Mouse (Mus musculus) ES-E14 (cell line): ENCODE results near the gene Herc2. TPM values are rescaled to one million over a fixed set of nuclear protein-coding genes. Genes with fewer than 3 reads are reported as not detected.
A peak's percentile ranks its signal among the peaks of the same experiment; 100 is the strongest.

Source experiments
- DNase-seq: peaks from one replicate; pipeline ENCODE4 v3.0.0-alpha.2; 2013; ENCODE audit warnings: low read depth, low spot score
- H3K27ac ChIP-seq: 2 replicates; pipeline ENCODE4 v1.5.1; 2012; ENCODE audit warnings: low read depth, mild to moderate bottlenecking, low read length, moderate library complexity, mixed read lengths; ENCODE audit not compliant: poor library complexity, insufficient read depth, severe bottlenecking
- H3K36me3 ChIP-seq: 2 replicates; pipeline ENCODE4 v1.6.1; 2012; ENCODE audit warnings: mild to moderate bottlenecking, low read length, moderate library complexity, mixed read lengths; ENCODE audit not compliant: control insufficient read depth, poor library complexity, insufficient read depth, severe bottlenecking
- H3K4me1 ChIP-seq, 2 experiments: fragments of 150-350 bp in 1 of 2; sonication (generic) in 1 of 2; 2 replicates each; pipeline ENCODE4 v1.6.1; 2012; ENCODE audit warnings: low read length in 2 of 2, mild to moderate bottlenecking in 1 of 2, mixed read lengths in 1 of 2; ENCODE audit not compliant: control insufficient read depth in 2 of 2, insufficient read depth in 2 of 2, poor library complexity in 1 of 2
- H3K4me3 ChIP-seq, 2 experiments: fragments of 150-350 bp in 1 of 2; sonication (generic) in 1 of 2; 2 replicates each; pipeline ENCODE4 v1.5.1; 2012; ENCODE audit warnings: low read length in 2 of 2, low read depth in 1 of 2, mild to moderate bottlenecking in 1 of 2, mixed read lengths in 1 of 2; ENCODE audit not compliant: insufficient read depth in 1 of 2, poor library complexity in 1 of 2, severe bottlenecking in 1 of 2
- H3K9ac ChIP-seq: 2 replicates; pipeline ENCODE4 v1.6.1; 2012; ENCODE audit warnings: low read depth, mild to moderate bottlenecking, low read length, mixed read lengths; ENCODE audit not compliant: poor library complexity, insufficient read depth, severe bottlenecking
- H3K9me3 ChIP-seq: fragments of 150-350 bp; sonication (generic); 2 replicates; pipeline ENCODE4 v1.6.1; 2012; ENCODE audit warnings: low read depth, mild to moderate bottlenecking, low read length; ENCODE audit not compliant: control insufficient read depth, insufficient read depth
- CHD2 ChIP-seq: IDR thresholded peaks from 2 replicates; pipeline ENCODE4 v1.6.1; 2014; ENCODE audit warnings: mild to moderate bottlenecking, low read depth, low read length, inconsistent platforms
- HCFC1 ChIP-seq: IDR thresholded peaks from 2 replicates; pipeline ENCODE4 v1.6.1; 2012; ENCODE audit warnings: low read length, inconsistent platforms, borderline replicate concordance; ENCODE audit not compliant: insufficient read depth
- MAFK ChIP-seq: IDR thresholded peaks from 2 replicates; pipeline ENCODE4 v1.6.1; 2014; ENCODE audit warnings: mild to moderate bottlenecking, low read depth, low read length, inconsistent platforms; ENCODE audit not compliant: insufficient read depth
- ZC3H11A ChIP-seq: IDR thresholded peaks from 2 replicates; pipeline ENCODE4 v1.6.1; 2012; ENCODE audit warnings: low read depth, mild to moderate bottlenecking, inconsistent platforms, low read length, borderline replicate concordance
- ZNF384 ChIP-seq: IDR thresholded peaks from 2 replicates; pipeline ENCODE4 v1.6.1; 2012; ENCODE audit warnings: low read depth, low read length, inconsistent platforms
- in situ Hi-C, 2 experiments: fragments of 600-800 bp; cut with MboI; formaldehyde crosslinking; loops; one replicate each; pipeline ENCODE4 v1.15.1; 2025; ENCODE audit warnings: low sequenced_read_pairs in 2 of 2, inconsistent platforms in 1 of 2; ENCODE audit not compliant: unreplicated experiment in 2 of 2
- total RNA-seq: library from RNA; depleted of rRNA; stranded (reverse); fragments of 300-350 nt; gene quantifications from 2 replicates; pipeline ENCODE4 v1.2.3, GENCODE M21; 2012

The Herc2 gene
- total RNA-seq, 1 experiment = 32.7 TPM

DNA sequence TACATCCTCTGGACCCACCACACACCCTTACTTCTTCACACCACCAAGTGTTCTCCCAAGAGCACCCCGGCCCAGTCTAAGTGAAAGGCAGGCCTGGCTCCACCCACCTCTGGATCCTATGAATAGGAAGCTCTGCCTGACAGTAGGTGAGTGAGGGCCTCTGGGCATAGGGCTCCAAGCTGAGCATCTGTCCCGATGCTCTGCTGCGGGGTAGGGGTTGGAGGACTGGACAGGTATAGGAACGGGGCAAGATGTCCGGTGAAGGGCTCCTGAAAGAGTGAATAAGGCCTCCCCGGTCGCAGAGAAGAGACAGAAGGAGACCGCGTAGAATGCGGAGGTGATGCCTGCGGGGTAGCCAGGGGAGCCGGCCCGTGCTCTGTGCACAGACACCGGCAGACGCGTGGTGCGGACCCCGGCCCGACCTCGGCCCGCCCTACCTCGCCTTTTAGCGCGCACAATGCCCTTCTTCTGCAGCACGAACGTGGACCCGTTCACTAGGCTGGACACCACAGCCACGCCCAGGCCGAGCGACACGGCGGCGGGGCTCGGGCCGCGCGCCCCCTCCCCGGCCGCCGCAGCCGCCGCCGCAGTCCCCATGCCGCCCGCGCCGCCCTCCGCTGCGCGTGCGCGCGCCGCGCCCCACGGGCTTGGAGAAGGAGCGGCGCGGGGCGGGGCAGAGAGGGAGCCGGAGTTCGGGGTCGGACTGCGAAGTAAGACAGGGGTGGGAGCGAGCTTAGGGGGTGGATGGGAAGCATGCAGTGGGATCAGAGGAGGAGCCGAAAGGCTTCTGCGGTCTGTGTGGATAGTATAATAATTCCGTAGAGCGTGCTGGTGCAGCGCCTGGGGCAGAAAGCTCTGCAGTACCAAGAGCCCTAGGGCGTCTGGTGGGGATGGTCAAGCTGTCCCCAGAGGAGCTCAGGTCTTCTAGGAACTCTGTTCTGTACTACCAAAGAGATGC is 30.7 kb upstream of the Herc2 start:
- H3K4me3 ChIP-seq = peak overlapping the region; percentile 95 to 98
- H3K9me3 ChIP-seq = no peaks in the 10 kb centered on the region
- H3K9ac ChIP-seq = peak overlapping the region; percentile 90
- in situ Hi-C loops = no loop called here
- H3K36me3 ChIP-seq = no peaks in the 10 kb centered on the region
- no peak overlapping the region for H3K27ac ChIP-seq
- peak; percentile 65 for DNase-seq
- no peak; the same call in 1 of the 2 replicates for TF ChIP-seq HCFC1
- no peak for TF ChIP-seq CHD2
- TF ChIP-seq ZC3H11A = no peak
- no peak for TF ChIP-seq MAFK
- no peak for TF ChIP-seq ZNF384
- H3K4me1 ChIP-seq = peaks cover 0 to 3% of the 10 kb centered on the region in 2 experiments; a peak in 1 of 4 replicates

DNA sequence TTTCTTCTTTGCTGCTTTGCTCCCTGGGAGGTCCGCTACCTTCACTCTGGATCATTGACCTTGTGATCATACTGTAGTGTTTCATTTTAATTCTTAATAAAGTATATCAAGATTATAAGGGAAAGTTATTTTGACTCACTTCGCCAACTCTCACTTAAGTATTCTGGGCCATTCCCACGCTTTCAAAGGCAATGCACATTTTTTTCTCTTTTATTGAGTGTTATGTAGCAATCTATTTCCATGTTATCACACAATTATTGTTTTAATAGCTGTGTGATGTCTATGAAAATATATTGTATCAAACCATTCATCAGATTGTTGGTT is 30.1 kb upstream of the Herc2 start, which contains the start of gene Nipa1:
Gene Nipa1 (minus strand): TSS at position 25 of the 324 bp plus-strand sequence.
- H3K4me3 ChIP-seq = peak within 1 kb of the TSS; percentile 95 to 98
- H3K27ac ChIP-seq = no peak within 1 kb of the TSS
- no peaks in the 10 kb centered on the region for H3K9me3 ChIP-seq
- TF ChIP-seq ZC3H11A (no peak), ZNF384 (no peak), HCFC1 (no peak), MAFK (no peak), CHD2 (no peak)
- H3K36me3 ChIP-seq = no peaks in the 10 kb centered on the region
- DNase-seq = no peak
- H3K9ac ChIP-seq = peak within 1 kb of the TSS; percentile 90
- peaks cover 0 to 3% of the 10 kb centered on the region in 2 experiments; a peak in 1 of 4 replicates for H3K4me1 ChIP-seq
- in situ Hi-C loops = no loop called here

DNA sequence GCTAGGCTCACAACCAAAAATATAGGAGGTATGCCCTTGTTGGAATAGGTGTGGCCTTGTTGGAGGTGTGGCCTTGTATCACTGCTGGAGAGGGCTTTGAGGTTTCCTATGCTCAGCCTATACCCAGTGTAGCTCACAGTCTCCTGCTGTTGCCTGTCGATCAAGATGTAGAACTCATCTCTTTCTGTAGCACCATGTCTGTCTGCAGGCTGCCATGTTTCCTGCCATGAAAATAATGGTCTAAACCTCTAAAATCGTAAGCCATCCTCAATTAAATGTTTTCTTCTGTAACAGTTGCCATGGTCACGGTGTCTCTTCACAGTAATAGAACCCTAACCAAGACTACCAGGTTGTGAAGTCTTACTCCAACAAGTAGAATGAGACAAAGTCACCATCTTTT is 26.4 kb upstream of the Herc2 start:
- Histone ChIP-seq H3K36me3 (no peaks in the 10 kb centered on the region), H3K9ac (no peak overlapping the region), H3K4me1 (peaks cover 0 to 2% of the 10 kb centered on the region in 2 experiments; a peak in 1 of 4 replicates), H3K9me3 (no peaks in the 10 kb centered on the region), H3K4me3 (no peak overlapping the region), H3K27ac (no peak overlapping the region)
- DNase-seq = no peak
- in situ Hi-C loops = no loop called here
- TF ChIP-seq CHD2 (no peak), MAFK (no peak), ZNF384 (no peak)

DNA sequence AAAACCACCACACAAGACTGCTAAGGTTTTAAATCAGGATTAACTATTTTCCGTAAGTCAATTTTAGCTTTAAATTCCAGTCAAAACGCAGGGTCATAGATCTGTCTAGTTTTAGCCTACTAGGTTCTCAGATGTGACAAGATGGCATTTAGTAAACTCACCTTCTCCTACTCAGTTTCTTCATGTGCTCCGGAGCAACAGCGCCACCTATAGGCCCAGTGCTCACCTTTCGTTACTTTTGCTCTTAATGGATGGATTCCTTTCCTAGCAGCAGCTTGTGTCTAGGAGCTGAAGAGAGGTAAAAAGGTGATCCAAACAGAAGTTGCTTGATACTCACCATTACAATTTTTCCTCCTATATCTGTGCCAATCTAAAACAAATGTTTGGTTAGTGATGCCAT is 7.6 kb upstream of the Herc2 start:
- TF ChIP-seq MAFK = no peak
- peak; percentile 25; the same call in 1 of the 2 replicates for TF ChIP-seq ZC3H11A
- in situ Hi-C loops = no loop called here

More for the DNA sequence above, 7.6 kb upstream of the Herc2 start:
- H3K9ac ChIP-seq = no peak overlapping the region
- no peaks in the 10 kb centered on the region for H3K36me3 ChIP-seq
- no peak overlapping the region for H3K27ac ChIP-seq
- H3K4me1 ChIP-seq = no peaks in the 10 kb centered on the region
- no peaks in the 10 kb centered on the region for H3K9me3 ChIP-seq
- peak; percentile 80 for DNase-seq
- no peak overlapping the region for H3K4me3 ChIP-seq
